Mouse (Mus musculus): ENCODE data around the gene Cdpf1.

GRCm38 (mm10) chr15:85757768-85758167 lies 53.7 kb downstream of the Cdpf1 start:
- TF ChIP-seq POLR2A (IDR thresholded peaks at IDR 0.05; ENCODE audit: low read depth, low read length): no peak
- peak; percentile 46; the same call in 1 of the 2 replicates for TF ChIP-seq CTCF (IDR thresholded peaks at IDR 0.05; ENCODE audit: extremely low read depth, insufficient read length, insufficient replicate concordance, low read depth, low read length)
